Mouse (Mus musculus): ENCODE data around the gene Trim12a.
"Not testable (repeated sequence)": the region's sequence is repeated elsewhere in the genome, so short reads cannot be mapped to it uniquely, and the experiment has no call there.

Gene Trim12a

DNA sequence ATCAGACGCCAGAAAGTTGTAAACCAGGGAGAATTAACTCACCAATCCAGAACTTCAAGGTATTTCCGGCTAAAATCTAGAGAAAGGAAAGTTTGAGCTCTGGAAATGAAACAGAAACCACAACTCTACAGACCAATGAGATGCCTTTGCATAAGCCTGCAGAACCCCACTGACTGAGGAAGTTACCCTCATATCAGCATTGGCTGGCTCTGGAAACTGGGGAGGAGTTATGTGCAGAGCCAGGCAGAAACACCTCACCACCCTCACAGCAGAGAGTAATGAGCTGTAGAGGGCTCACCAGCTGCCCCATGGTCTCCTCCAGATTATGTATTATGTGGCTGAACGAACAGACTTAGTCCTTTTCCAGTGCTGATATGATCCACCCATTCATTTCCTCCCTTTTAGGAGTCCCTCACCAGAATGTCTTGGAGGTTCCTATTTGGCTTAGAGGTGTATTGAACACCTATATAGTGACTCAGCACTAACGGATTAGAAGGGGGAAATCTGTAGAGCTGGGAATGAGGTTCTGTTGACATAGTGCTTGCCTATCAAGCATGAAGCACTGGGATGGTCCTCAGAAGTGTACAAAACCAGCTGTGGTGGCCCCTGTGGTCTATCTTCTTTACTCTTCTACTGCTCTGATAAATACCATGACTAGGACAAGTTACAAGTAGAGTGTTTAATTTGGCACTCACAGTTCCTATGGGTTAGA, at the start of gene Trim12a:
Trim12a (minus strand) TSS at position 98 of the 712 bp plus-strand sequence.
- not testable (repeated sequence) for DNase-seq (ENCODE audit: low spot score)

DNA sequence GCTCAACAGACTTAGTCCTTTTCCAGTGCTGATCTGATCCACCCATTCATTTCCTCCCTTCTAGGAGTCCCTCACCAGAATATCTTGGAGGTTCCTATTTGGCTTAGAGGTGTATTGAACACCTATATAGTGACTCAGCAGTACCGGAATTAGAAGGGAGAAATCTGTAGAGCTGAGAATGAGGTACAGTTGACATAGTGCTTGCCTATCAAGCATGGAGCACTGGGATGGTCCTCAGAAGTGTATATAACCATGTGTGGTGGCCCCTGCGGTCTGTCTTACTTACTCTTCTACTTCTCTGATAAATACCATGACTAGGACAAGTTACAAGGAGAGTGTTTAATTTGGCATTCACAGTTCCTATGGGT, 38.3 kb upstream of the Trim12a start:
- no peak for DNase-seq (ENCODE audit: low spot score)

DNA sequence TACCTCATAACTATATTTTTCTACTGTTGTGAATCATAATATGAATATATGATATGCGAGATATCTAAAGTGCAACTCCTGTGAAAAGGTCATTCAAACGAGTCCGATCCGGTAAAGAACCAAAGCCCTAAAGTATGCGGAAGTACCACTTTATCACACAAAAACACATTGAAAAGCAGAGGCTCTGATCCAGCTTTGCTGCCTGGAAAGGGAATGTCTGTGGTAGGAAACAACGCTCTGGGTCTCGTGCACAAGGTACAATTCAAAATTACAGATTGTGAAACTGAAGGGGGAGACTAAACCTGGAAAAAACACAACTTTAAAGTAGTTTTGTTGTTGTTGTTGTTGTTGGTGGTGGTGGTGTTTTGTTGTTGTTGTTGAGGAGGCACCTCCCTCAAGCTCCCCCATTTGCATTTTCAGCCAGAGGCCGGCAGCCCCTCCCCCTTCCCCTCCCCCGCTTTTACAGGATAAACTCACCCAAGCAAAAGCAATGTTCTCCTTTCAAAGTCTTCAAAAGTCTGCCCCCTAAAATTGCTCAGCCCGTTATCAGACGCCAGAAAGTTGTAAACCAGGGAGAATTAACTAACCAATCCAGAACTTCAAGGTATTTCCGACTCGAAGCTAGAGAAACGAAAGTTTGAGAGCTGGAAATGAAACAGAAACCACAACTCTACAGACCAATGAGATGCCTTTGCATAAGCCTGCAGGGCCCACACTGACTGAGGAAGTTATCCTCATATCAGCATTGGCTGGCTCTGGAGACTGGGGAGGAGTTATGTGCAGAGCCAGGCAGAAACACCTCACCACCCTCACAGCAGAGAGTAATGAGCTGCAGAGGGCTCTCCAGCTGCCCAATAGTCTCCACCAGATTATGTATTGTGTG, 37.7 kb upstream of the Trim12a start, which contains the start of gene Trim12c:
Trim12c (minus strand) TSS at position 646 of the 883 bp plus-strand sequence.
- no peak for DNase-seq (ENCODE audit: low spot score)

DNA sequence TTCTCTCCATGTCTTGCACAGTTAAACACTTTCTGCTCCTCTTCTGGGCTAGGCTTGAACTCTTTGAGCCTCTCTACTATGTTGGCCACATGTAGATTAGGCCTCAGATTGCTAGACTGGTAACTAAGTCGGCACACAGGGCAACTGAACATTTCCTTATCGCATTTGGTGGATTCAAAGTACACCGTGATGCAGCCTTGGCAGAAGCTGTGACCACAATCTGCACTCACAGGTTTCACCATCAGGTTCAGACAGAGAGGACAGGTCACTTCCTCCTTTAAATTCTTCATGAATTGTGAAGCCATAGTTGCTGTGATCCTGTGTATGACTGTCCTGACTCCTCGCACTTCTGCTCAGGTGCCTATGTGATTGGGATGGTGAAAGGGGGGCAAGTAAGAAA, 32.8 kb upstream of the Trim12a start:
- DNase-seq (ENCODE audit: low spot score), result not testable (repeated sequence)

DNA sequence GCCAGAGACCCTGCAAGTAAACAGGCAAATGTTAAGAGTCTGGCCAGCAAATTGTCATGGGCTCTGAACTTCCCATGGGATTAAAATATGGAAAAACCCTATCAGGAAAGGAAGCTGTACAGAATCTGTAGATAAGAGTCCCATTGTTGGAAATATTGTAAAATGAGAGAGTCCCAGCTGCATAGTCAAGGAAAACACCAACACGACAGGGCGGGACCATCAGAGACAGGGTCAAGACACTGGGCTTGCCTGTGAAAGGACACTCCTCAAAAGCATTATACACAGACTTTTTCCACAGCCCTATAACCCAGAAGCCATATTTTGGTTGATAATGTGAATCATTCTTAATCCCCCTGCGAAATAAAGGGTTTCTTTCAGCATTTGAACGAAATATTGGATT, 25.5 kb upstream of the Trim12a start:
- DNase-seq (ENCODE audit: low spot score), result not testable (repeated sequence)

DNA sequence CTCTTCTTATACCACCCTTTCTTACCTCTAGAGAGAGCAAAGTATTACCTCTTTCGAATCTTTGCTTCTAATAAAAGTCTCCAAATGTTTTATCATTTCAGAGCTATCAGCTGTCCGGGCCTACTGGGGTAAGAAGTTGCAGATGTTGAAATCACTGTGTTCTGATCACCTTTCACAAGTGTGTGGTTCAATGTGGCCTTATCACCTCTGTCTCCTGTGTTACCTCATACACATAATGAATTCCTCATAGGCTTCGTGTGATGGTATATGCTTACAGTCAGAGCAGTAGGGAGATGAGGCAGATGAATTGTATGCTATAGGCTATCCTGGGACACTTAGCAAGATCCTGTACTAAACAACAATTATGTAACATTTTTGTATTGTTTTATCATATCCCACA, 20.3 kb upstream of the Trim12a start:
- not testable (repeated sequence) for DNase-seq (ENCODE audit: low spot score)

DNA sequence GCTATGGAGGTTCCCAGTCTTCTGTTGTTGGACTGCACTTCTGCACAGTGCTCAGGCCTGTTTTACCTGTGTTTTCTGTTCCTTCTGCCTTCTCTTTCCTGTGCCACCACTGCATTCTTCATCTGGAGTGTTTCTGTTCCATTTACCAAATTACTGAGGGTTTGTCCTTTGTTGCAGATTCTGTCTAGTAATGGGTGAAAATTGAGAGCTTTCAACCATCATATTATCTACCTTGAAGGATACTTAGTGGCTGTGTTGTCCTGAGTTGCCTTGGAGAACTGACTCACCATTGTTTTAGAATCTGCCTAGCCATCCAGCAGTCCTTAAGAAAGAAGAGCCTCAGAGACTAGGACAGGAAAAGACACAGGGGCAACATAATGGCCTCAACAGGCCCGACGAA, 13.9 kb upstream of the Trim12a start, which contains the start of gene Trim34b:
Trim34b (plus strand) TSS at position 301 of the 400 bp plus-strand sequence.
- DNase-seq (ENCODE audit: low spot score), result not testable (repeated sequence)

DNA sequence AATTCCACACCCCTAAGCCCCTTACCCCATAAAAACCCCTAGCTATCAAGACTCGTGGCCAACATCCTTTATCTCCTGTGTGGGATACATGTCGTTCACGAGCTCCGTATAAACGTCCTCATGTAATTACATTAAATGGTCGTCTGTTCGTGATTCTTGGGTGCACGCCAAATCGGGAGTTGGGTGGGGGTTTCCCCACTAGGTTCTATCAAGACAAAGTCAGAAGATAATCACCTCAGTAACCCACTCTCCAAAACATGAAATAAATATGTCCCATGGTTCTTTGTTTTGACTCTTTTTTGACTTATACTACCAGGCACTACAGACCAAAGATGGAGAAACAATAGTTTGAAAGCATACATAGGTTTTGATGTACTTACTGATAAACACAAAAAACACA, 6.8 kb upstream of the Trim12a start:
- DNase-seq (ENCODE audit: low spot score), result no peak

DNA sequence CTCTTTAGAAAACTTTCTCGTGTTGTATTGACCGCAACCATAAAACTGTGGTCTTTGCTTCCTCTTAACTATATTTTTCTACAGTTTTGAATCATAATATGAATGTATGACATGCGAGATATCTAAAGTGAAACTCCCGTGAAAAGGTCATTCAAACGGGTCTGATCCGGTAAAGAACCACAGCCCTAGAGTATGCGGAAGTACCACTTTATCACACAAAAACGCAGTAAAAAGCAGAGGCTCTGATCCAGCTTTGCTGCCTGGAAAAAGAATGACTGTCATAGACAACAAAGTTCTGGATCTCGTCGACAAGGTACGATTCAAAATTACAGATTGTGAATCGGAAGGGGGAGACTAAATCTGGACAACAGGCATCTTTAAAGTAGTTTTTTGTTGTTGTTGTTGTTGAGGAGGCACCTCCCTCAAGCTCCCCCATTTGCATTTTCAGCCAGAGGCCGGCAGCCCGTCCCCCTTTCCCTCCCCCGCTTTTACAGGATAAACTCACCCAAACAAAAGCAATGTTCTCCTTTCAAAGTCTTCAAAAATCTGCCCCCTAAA, 391 bp downstream of the Trim12a start:
- DNase-seq (ENCODE audit: low spot score), result no peak

DNA sequence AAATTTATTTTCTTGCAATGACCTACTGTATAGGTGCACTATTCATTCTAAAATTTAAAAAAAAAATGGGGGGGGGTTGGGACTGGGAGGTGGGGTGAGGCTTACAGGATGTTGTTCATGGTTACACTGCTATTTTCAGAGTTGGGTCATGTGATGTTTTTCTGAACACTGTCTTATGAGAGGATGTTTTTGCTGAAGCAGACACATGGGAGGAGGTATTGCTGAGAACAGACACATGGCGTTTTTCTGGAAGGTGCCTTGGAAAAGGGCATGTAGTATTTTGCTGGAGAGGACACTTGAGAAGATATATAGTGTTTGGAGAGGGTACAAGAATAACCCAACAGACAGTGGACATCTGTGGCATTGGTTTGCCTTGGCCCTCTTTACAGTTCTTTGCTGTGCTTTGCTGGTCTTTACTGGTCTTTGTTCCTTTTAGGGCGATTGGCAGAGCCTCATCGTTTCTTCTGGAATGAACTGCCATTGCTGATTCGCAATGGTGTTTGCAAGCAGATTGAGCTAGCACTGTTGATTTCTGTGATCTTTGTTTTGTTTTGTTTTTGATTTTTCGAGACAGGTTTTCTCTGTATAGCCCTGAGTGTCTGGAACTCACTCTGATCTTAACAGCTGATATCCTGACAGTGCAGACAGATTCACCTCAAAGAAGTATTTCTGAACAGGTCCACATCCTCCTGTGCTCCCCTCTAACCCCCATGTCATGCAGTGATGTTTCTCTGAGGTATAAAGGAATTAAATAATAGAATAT, 23.4 kb downstream of the Trim12a start:
- no peak for DNase-seq (ENCODE audit: low spot score)

DNA sequence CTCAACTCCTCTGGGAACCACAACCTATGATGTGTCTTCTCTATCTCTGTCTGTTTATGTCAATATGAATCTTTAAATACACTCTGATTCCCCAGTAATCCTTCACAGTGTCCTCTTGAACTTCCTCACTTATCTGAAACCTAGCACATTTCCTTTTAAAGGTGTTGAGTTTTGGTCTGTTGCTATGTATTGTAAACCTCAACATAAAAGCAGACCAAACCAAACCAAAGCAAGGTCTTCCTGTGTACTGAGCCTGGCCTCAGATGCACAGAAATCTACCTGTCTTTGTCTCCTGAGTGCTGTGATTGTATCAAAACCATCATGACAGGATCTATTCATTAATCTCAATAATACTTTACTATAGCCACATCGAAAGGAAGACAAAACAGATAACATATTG, 24.6 kb downstream of the Trim12a start:
- DNase-seq (ENCODE audit: low spot score), result no peak

DNA sequence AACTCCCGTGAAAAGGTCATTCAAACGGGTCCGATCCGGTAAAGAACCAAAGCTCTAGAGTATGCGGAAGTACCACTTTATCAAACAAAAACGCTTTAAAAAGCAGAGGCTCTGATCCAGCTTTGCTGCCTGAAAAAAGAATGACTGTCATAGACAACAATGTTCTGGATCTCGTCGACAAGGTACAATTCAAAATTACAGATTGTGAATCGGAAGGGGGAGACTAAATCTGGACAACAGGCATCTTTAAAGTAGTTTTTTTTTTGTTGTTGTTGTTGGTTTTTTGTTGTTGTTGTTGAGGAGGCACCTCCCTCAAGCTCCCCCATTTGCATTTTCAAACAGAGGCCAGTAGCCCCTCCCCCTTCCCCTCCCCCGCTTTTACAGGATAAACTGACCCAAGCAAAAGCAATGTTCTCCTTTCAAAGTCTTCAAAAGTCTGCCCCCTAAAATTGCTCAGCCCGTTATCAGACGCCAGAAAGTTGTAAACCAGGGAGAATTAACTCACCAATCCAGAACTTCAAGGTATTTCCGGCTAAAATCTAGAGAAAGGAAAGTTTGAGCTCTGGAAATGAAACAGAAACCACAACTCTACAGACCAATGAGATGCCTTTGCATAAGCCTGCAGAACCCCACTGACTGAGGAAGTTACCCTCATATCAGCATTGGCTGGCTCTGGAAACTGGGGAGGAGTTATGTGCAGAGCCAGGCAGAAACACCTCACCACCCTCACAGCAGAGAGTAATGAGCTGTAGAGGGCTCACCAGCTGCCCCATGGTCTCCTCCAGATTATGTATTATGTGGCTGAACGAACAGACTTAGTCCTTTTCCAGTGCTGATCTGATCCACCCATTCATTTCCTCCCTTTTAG, 27.5 kb downstream of the Trim12a start, which contains the start of gene Trim5:
Trim5 (minus strand) TSS at position 519 of the 868 bp plus-strand sequence.
- not testable (repeated sequence) for DNase-seq (ENCODE audit: low spot score)

DNA sequence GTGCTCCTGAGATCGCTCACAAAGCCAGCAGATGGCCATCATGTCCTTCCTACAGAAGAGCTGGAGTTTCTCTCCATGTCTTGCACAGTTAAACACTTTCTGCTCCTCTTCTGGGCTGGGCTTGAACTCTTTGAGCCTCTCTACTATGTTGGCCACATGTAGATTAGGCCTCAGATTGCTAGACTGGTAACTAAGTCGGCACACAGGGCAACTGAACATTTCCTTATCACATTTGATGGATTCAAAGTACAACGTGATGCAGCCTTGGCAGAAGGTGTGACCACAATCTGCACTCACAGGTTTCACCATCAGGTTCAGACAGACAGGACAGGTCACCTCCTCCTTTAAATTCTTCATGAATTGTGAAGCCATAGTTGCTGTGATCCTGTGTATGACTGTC, 35.9 kb downstream of the Trim12a start:
- not testable (repeated sequence) for DNase-seq (ENCODE audit: low spot score)

DNA sequence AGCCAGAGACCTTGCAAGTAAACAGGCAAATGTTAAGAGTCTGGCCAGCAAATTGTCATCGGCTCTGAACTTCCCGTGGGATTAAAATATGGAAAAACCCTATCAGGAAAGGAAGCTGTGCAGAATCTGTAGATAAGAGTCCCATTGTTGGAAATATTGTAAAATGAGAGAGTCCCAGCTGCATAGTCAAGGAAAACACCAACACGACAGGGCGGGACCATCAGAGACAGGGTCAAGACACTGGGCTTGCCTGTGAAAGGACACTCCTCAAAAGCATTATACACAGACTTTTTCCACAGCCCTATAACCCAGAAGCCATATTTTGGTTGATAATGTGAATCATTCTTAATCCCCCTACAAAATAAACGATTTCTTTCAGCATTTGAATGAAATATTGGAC, 49.9 kb downstream of the Trim12a start:
- DNase-seq (ENCODE audit: low spot score), result not testable (repeated sequence)

DNA sequence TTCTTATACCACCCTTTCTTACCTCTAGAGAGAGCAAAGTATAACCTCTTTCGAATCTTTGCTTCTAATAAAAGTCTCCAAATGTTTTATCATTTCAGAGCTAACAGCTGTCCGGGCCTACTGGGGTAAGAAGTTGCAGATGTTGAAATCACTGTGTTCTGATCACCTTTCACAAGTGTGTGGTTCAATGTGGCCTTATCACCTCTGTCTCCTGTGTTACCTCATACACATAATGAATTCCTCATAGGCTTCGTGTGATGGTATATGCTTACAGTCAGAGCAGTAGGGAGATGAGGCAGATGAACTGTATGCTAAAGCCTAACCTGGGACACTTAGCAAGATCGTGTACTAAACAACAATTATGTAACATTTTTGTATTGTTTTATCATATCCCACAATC, 54.9 kb downstream of the Trim12a start:
- DNase-seq (ENCODE audit: low spot score), result not testable (repeated sequence)

All from urinary bladder, postnatal 10 days (tissue).